Mouse (Mus musculus): ENCODE results near the gene Rab42.
"Not testable (repeated sequence)": the region's sequence is repeated elsewhere in the genome, so short reads cannot be mapped to it uniquely, and the experiment has no call there.

Gene Rab42

DNA sequence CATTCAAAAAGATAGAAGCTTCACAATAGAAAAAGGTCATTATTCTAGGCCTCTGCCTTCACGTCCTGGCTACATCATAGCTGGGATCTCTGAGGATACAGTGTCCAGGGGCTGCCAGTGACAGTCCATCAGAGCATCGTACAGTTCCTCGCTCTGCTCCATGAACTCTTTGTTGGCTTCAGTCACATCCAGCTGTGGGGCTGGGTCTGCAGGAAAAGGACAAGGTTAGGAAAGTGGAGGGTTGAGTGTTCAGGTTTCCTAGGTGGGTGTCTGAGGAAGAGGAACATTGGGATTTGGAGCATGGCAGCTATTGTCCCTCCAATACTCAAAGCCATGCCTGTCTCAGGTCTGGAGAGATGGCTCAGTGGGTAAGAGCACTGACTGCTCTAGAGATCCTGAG is 8.6 kb upstream of the Rab42 start:
- DNase-seq (ENCODE audit: low spot score), result no peak

DNA sequence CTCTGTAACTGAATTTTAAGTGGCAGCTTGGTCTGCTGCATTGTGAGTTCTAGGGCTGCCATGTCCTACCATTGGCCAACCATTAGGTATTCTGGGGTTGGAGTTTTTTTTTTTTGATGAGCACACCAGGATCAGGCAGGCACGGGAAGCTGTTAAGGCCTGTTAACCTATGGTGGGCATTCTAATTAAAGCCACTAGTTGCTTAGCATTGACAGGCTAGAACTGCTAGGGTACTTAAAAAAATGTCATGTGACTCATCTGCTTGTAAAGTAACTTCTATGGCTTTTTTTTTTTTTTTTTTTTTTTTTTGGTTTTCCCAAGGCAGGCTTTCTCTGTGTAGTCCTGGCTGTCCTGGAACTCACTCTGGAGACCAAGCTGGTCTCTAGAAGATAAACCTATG is 8.0 kb upstream of the Rab42 start:
- DNase-seq (ENCODE audit: low spot score), result no peak

DNA sequence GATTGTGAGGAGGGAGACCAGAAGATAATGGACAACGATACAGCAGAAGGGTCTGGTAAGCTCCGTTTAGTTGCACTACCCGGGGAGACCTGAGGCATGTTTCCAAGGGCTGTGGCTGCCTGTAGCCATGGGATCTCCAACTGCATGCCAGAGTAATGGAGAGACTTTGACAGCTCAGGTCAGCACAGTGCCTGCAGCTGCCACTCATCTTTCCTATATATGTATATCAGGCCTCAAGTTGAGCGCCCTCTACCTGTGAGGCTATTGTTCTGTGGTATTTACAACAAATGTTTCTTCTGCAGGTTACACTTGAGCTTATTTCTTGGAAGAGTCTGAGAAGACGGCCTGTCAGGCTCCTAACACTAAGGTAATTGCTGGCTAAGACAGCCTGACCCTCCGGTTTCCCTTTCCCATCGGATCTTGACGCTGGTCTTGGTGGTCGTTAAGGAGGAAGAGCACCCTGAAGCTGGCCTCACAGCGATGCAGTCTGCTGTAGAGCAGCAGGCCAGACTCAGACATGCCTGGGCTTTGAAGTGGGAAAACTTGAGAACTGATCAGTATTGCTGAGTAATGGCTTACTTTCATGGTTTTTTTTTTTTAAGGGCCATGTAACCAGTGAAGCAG is 6.8 kb upstream of the Rab42 start:
- no peak for DNase-seq (ENCODE audit: low spot score)

DNA sequence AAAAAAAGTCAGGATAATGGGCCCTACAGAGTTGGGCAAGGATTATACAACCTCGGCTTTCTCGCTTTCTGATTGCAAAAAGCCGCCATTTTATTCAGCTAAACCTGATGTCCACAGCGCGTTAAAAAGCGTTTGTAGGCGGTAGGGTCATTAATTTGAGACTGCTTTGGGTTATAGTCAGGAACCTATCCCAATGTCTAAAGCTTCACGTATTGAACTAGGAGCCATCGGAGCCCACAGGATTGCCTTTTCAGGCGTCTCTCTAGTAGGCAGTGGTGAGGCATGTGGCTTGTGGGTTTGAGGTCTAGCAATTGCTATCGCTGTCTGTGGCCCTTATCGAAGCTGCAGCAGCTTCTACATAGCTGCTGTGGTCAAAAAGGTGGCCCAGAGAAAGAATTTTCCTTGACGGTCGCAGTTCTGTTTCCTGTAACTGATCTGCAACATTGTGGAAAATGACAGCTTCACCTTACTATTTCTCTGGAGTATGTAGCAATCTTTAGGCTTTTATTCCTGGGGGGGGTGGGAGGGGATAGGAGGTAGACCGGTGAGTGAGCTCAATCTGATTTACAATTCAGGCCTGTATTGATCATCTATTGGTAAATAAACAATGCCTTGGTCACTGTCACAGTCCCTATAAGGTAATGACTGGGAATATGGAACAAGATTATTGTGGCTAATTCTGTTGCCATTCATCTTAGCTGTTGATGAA is 6.1 kb upstream of the Rab42 start:
- DNase-seq (ENCODE audit: low spot score), result no peak

DNA sequence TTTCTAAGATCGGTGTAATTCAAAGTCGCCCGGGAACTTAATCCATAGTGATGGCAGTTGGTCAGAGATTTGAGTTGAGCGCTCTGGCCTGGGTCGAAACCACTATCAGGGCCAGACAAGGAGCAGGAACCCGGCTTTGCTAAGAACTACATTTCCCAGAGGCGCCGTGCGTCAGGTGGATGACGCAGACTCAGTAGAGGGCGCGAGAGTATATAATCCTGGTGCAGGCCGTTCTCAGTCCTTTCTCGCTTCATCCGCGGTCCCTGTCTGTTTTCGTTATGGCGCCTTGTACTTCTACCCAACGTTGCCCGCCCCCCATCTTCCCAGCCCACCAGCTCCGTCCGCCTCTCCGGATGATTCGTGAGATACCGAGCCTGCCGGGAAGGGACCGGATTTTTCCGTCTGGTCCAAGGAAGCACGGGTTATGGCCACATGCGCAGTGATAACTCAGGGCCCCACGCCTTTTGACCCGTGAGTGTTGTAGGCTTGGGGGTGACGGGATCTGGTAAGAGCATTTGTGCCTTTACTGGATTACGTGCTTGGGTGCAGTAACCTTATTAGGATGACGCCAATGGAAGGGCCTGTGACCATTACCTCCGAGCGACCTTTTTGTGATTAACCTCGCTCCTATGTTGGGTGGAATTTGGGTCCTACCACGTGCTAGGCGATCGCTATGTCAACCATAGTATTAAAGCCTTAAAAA is 5.4 kb upstream of the Rab42 start:
- DNase-seq (ENCODE audit: low spot score), result peak; percentile 88

DNA sequence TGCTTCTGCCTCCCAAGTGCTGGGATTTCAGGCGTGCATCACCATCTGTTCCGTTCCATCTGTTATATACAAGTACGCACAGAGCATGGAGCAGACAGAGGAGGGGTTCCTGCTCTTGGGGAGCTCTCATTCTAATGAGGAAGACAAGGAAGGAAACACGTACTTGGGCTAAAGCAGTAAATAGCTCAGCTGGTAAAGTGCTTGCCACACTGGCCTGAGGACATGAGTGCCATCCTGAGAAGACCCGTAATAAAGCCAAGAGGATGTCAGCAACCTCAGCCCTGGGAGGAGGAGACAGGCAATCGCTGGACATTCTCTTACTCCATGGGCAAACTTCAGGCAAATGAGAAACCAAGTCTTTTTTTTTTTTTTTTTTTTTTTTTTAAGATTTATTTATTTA is 2.8 kb upstream of the Rab42 start:
- no peak for DNase-seq (ENCODE audit: low spot score)

DNA sequence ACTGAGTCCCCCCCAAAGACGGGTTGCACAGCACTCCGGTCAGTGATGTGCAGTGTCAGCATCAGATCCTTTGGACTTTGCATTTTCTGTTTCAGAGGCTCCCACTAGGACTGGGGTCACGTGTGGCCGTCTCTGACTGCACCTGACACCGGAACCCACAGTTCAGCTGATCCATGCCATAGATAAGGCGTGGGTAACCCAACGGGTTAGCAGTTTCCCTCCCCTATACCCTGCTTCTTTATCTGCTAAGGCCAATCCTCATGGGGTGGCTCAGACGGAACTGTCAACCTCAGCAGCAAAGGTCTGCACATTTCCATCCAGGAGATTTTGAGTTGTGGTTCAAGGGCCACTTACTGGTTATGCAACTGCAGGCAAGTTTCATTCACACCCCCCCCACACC is 2.1 kb upstream of the Rab42 start:
- no peak for DNase-seq (ENCODE audit: low spot score)

DNA sequence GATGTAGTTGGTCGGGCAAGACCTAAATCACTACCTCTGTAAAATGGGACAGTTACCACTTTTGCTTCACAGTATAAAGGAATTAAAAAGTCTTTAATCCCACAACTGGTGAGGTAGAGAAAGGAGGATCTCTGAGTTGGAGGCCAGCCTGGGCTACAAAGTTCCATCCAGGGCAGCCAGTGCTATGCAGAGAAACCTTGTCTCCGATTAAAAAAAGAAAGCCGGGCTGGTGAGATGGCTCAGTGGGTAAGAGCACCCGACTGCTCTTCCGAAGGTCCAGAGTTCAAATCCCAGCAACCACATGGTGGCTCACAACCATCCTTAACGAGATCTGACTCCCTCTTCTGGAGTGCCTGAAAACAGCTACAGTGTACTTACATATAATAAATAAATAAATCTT is 299 bp upstream of the Rab42 start:
- DNase-seq (ENCODE audit: low spot score), result not testable (repeated sequence)

DNA sequence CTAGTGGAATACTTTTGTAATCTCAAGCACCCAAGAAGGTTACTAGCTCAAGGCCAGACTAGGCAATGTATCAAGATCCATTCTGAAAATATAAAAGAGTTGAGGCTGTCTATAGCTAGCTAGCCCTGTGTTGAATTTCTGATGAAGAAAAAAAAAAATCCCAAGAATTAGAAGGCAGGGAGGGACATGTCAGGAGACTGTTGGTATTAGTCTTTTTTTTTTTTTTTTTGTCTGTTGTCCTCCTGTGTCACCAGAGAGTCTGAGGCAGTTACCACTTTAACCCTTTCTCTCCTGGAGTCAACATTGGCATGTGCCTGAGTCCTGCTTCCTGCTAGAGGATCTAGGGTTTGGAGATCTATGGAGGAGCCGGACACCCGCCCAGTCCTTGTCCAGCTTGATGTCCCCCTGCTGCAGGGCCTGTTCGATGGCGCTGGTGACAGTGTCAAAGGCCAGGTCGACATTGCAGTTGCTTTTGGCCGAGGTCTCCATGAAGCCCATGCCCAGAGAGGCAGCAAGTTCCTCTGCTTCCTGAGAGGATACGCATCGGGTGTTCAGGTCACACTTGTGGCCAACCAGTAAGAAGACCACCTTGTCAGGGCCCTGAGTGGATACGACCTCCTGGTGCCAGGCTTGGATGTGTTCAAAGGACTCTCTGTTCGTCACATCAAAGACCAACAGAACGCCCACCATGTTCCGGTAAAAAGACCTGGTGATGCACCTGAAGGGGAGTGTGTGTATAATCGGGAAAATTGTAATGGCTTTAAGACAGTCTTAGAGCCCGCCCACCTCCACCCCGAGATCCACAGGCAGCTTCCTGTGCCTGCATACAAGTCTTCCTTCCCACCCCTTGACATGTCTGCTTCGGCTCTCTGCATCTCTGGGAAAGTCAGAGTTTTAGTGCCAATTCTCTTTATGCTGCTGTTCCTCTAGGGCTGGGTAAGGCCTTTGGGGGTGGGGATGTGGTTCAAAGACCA is 933 bp downstream of the Rab42 start:
- DNase-seq (ENCODE audit: low spot score), result no peak

DNA sequence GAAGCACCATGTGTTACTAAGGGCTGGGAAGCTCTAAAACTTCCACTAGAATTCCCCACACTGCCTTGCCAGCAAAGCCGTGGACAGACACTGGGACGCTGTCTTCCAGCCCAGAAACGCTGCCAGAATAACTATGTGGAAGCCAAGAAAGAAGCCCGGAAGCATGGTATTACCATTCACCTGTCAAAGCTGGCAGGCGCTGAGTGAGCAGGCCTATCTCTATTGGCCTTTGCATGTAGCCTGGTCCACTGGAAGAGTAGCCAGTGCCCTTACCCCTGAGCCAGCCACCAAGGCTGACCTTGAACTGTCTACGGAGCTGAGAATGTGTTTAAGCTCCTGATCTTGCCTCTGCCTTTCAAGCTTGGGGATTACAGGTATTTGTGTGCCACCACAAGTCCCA is 1.7 kb downstream of the Rab42 start:
- no peak for DNase-seq (ENCODE audit: low spot score)

DNA sequence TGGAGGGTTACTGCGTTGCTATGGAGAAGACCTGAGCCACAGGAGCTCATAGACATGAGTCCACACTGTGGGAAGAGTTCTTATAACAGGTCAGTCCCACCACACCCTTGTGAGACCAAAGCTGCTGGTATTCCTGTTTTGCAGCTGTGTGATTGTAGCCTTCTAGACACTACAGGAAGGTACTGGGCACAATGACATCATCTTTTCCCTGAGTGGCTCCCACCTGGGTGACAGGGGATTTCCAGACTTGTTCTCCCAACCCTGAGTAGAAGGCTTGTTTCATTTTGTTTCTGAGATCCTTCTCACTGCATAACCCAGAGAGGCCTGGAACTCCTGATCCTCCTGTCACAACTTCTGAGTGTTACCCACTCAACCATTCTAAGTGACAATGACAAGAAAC is 3.3 kb downstream of the Rab42 start:
- DNase-seq (ENCODE audit: low spot score), result no peak

DNA sequence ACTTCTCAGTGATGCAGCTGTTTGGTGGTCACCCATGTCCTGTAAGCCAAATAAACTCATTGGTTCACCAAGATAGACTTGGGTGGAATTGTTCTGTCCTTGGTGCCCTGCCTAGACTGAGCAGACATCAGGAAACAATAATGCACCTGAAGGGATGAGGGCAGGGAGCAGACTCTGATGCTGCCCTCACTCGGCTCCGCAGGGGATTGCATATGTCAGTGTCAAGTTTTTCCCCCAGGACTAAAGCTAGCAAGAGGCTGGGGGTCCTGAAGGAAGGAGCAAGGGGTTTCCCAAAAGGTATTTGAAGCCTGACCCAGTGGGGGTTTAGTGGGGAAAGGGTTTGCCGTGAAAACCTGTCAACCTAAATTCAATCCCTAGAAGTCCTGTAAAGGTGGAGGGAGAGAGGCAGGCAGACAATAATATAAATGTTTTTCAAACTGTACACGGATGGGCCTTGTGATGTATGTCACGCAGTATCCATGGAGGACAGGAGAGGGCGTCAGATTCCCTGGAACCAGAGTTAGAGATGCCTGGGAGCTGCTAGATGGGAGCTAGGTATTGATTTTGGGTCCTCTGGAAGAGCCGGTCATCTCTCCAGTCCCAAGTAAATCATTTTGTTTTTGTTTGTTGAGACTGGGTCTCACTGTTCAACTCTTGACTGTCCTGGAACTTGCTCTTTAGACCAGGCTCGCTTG is 7.3 kb downstream of the Rab42 start:
- DNase-seq (ENCODE audit: low spot score), result no peak

DNA sequence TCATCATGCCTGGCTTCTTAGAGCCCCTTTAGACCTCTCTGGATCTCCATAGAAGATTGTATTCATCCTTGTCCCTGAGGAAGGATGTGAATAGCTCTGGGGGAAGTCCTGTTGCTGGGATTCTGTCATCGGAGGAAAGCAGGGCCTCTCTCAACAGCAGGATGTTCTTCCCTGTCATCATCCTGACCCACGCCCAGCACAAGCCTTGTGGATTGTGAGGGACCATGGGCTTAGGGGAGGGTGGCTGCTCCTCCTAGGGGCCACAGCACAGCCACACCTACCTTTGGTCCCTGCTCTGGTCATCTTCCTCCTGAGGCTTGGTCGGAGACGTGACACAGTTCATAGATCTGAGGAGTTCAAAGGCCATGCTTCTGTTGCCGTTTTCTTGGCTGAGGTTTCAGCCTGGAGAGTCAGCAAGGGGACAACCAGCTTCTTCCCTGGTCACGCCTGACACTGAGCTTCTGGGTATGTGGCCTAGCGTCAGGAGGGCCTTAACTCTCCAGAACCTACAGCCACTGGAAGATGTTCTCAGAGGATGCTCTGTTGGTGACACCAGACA is 9.4 kb downstream of the Rab42 start:
- no peak for DNase-seq (ENCODE audit: low spot score)

DNA sequence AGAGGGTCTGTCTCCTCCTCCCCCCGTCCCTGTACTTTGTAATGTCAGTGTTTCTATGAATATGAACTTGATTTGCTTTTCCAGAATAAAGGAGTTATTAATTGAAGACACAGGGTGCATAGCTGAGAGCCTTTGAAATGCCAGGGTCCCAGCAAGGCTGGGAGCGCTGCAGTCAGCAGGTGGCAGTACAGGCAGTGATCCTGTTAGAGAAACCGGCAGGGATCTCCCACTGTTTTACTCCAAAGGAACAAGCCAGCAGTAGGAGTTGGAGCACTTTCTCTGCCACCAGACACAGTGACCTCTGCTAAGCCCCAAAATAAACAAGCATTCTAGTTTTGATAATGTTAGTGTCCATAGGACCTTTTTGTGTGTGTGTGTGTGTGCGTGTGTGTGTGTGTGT is 10.2 kb downstream of the Rab42 start:
- peak; percentile 84 for DNase-seq (ENCODE audit: low spot score)

DNA sequence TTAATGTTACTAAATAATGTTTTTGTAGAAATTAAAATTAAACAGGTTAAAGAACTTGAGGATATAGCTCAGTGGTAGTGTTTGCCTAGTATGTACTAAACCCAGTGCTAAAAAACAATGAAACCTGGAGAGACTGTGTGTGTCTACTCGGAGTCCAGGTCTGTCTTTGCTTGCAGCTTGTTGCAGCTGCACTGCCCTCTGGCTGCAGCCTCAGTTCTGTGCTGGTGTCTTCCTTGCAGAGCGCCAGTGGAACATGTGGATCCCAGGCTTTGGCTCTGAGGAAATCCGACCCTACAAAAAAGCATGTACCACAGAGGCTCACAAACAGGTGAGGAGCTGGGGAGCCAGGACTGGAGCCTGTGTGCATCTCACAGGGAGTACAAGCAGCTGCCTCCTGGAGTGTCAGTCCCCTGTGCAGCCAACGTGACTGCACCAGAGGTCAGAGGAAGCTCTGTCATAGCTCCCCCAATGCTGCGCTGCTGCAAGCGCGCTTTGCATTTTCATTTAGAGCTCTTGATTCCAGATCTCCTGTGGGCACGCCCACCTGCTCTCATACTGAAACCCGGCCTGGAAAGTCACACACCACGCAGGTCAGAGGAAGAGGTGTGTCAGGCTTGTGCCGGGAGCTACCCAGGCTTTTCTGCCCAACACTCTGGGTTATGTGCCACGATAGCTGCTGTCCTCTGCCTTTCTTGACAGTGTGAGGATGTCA is 11.4 kb downstream of the Rab42 start:
- no peak for DNase-seq (ENCODE audit: low spot score)

DNA sequence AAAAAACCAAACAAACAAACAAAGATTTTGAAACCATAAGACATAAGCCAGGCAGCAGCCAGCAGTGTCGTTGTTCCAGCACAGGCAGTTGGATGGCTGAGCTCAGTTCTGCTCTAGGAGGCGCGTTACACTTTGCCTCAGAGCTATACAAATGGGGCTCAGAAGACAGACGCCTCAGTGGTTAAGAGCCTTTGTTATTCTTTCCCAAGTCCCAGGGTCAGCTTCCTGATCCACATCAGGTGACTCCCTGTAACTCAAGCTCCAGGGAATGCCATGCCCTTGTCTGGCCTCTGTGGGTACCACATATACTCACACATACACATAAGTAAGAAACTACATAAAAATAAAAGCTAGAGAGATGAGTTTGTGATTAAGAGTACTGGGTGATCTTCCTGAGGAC is 12.1 kb downstream of the Rab42 start:
- no peak for DNase-seq (ENCODE audit: low spot score)

DNA sequence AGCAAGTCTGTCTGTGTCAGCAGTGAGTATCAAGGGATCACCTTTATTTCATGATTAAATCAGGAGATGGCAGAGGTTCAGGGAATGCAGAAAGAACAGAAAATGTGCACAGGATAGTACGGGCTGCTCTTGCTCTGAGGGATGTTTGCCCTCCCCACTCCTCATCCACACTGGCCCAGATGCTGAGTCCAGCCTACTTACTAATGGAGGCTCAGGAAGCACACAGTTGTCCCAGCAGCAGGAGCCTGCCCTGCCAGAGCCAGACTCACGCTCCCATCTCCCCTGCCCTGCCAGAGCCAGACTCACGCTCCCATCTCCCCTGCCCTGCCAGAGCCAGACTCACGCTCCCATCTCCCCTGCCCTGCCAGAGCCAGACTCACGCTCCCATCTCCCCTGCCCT is 14.3 kb downstream of the Rab42 start:
- DNase-seq (ENCODE audit: low spot score), result not testable (repeated sequence)

DNA sequence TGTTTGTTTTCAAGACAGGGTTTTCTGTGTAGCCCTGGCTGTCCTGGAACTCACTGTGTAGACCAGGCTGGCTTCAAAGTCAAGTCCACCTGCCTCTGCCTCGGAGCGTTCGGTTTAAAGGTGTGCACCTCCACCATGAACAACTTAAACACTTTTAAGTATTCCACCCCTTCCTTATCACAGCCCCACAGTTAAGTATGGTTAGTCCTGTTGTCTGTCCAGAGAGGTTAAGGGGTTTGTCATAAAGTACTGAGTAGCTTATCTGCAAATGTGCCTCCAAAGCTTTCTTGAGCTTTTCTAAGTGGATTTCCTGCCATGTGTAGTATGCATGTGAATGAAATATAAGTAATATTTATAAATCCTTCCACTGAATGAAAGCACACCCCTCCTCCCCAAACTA is 27.2 kb downstream of the Rab42 start:
- DNase-seq (ENCODE audit: low spot score), result no peak

DNA sequence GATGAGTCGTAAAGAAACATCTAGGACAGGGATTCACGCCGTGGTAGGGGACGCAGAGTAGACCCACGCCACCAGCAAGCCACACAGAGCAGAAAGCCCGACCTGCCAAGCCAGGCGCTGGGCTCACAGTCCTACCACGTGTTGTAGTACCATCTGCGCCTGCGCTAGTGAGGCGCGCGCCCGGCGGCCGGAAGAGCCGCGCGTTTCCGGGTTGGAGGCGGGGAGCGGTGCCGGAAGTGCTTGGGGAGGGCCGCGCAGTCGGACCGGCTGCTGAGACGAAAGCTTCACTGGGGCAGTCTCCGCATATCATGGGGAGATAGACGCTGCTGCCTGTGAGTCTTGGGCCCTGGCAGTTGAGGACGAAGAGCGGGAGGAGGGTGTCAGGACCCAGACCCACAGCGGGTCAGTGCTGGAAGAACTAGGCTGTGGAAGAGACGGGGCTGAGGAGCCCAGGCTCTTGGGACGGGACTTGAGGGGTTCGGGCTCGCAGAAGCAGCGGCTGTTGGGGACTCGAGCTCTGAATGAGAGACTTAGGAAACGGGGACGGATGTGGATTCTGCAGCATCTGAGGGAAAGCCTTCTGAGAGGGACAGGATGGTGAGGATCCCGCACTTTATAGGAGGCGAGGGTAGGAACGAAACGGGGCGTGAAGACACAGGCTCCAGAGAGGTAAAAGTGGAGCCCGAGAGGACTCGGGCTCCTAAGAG is 28.9 kb downstream of the Rab42 start, which contains the start of gene Taf12:
Gene Taf12, plus strand, starts transcription at position 220 of the 707 bp plus-strand sequence.
- DNase-seq (ENCODE audit: low spot score), result peak; percentile 93

DNA sequence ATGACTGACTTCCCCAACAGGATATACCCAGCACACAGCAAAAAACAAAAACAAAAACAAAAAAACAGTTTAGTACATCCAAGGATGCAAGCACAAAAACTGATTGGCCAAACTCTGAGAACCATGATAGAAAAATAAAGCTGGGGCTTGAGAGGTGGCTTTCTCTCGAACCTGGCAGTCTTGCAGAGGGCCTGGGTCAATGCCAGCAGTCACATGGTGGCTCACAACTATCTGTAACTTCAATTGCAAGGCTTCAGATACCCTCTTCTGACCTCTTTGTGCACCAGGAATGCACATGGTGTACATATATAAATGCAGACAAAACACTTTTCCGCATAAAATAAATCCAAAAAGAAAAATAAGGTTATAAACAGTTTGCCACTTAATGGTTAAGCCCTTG is 30.0 kb downstream of the Rab42 start:
- peak; percentile 63 for DNase-seq (ENCODE audit: low spot score)

All from testis, postnatal 10 days (tissue).